Mouse (Mus musculus) testis, adult 2 months (tissue): Measurements from ENCODE around the gene Actr8. TPM values are rescaled to one million over a fixed set of nuclear protein-coding genes. Genes with fewer than 3 reads are reported as not detected.
A peak's percentile ranks its signal among the peaks of the same experiment; 100 is the strongest.

Experiments
- H3K27ac ChIP-seq: fragments of 200-500 bp; 2 replicates; pipeline ENCODE4 v1.5.1; 2012; ENCODE audit warnings: low read depth, low read length; ENCODE audit not compliant: control insufficient read depth, insufficient read depth
- H3K27me3 ChIP-seq: fragments of 200-500 bp; 2 replicates; pipeline ENCODE4 v1.6.1; 2012; ENCODE audit warnings: mild to moderate bottlenecking, low read length, moderate library complexity; ENCODE audit not compliant: control insufficient read depth, insufficient read depth
- H3K36me3 ChIP-seq: fragments of 200-500 bp; 2 replicates; pipeline ENCODE4 v1.6.1; 2012; ENCODE audit warnings: mild to moderate bottlenecking, low read length; ENCODE audit not compliant: control insufficient read depth, insufficient read depth
- H3K4me1 ChIP-seq: fragments of 200-500 bp; 2 replicates; pipeline ENCODE4 v1.6.1; 2012; ENCODE audit warnings: low read length; ENCODE audit not compliant: control insufficient read depth, insufficient read depth
- H3K4me3 ChIP-seq: fragments of 200-500 bp; 2 replicates; pipeline ENCODE4 v1.5.1; 2012; ENCODE audit warnings: low read depth, mild to moderate bottlenecking, low read length, moderate library complexity, mixed read lengths; ENCODE audit not compliant: control insufficient read depth
- CTCF ChIP-seq: fragments of 200-500 bp; IDR thresholded peaks from 2 replicates; pipeline ENCODE4 v1.5.1; 2012; ENCODE audit warnings: low read depth, mild to moderate bottlenecking, inconsistent platforms, low read length, moderate library complexity; ENCODE audit not compliant: control insufficient read depth, insufficient read depth, insufficient replicate concordance
- POLR2A ChIP-seq: fragments of 200-500 bp; IDR thresholded peaks from 2 replicates; pipeline ENCODE4 v1.6.1; 2012; ENCODE audit warnings: low read depth, mild to moderate bottlenecking, inconsistent platforms, low read length, moderate library complexity; ENCODE audit not compliant: control insufficient read depth
- polyA plus RNA-seq: library from polyadenylated mRNA; depleted of rRNA; stranded (reverse); fragments of >200 nt; gene quantifications from 2 replicates; pipeline ENCODE4 v1.2.3, GENCODE M21; 2012

Actr8 gene
- polyA plus RNA-seq, 1 experiment: 25.5 TPM

DNA sequence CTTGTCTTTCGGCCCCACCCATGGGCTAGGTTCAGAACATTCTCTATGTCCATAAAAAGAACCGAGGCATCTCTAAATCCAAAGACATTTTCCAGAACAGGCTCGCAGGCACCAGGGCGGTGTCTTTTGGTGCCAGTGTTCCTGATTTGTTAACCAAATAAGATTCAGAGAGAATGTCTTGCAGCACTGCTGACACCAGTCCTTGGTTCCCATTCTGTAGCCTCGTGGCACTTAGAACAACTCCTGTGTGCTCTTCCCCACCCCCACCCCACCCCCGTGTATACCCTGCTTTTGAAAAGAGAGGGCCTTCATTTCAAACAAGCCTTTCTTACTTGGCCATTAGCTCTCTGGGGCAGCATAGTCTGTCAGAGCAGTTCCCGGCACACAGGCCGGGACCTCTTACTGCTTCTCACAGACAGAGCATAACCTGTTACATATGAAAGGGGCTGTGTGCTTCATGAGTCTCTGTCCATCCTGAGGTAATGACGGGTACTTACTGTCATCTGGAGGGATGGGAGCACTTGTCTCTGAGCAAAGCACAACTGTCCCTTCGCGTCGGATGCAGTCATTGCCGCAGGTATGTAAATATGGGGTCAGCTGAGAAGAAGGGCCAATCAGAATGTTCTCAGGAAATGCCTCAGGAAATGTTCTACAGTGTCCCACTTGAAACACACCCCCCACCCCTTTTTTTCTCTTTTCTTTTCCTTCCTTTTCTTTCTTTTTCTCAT, 20.8 kb downstream of the Actr8 start:
- Histone ChIP-seq H3K27ac (no peak overlapping the region), H3K4me3 (no peak overlapping the region), H3K27me3 (no peaks in the 10 kb centered on the region), H3K4me1 (no peaks in the 10 kb centered on the region; the same call in 1 of the 2 replicates), H3K36me3 (peaks cover 2% of the 10 kb centered on the region)
- TF ChIP-seq POLR2A: no peak
- TF ChIP-seq CTCF: no peak

DNA sequence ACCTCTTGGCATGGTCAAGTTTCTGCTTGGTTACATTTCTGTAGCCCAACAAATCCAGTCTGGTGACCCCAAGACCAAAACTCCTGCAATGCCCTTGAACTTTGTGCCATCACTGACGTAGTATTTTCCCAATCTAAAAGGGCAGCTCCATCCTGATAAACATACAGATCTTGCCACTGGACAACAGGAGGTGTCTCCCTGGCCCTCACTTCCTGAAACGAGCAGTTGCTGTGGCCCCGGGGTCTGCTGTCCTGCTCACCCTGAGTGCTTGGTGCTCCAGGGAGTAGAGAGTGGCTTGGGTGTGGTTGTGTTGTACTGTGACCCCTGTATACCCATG, 21.3 kb downstream of the Actr8 start:
- Histone ChIP-seq H3K36me3 (peaks cover 2% of the 10 kb centered on the region), H3K27ac (no peak overlapping the region), H3K27me3 (no peaks in the 10 kb centered on the region), H3K4me3 (no peak overlapping the region), H3K4me1 (no peaks in the 10 kb centered on the region; the same call in 1 of the 2 replicates)
- TF ChIP-seq CTCF (no peak), POLR2A (no peak)

DNA sequence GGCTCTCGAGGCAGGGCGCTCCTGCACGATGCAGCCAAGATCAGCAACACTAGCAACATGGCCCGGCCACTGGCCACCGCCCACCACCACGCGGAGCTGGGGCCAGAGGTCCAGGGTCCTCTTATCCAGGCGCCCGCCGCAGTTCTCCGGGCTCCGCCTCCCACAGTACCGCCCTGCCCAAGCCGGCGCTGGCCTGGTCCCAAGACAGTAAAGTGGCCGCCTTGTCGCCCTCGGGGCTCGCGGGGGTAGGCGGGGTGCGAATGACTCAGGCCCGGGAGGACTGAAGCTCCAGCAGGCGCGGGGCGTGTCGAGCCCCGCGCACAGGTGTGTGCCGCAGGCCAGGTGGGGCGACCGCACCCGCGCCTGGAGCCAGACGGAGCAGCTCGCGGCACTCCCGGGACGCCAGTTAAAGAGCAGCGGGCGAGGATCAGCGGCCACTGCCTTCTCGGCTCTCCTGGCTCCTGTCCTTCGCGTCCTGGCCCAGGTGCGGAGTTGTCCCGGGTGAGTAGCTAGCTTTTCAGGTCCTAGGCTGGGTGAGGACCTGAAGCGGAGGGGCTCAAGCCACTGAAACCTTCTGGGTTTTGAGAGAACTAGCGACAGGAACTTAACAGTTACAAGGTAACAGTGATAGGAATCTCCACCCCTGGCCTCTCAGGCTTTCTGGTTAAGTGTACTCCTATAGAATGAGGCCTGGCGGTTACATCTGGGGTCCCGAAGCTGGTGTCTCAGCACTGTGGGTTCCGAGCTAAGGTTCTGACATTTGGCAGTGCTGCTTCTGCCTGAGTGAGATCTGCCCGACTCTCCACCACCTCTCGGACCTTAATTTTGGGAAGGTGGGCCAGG, 30.8 kb downstream of the Actr8 start, which contains the start of the genes Il17rb and Chdh:
TSS of gene Il17rb (minus strand) at position 164 of the 843 bp plus-strand sequence.
TSS of gene Chdh (plus strand) at position 291 of the 843 bp plus-strand sequence.
- no peak for TF ChIP-seq CTCF
- TF ChIP-seq POLR2A: peak; percentile 43; the same call in 1 of the 2 replicates
- no peaks in the 10 kb centered on the region for H3K36me3 ChIP-seq
- H3K4me1 ChIP-seq: peaks cover 15% of the 10 kb centered on the region
- H3K27ac ChIP-seq: peak within 1 kb of the TSS; percentile 57
- H3K27me3 ChIP-seq: no peaks in the 10 kb centered on the region
- peak within 1 kb of the TSS; percentile 85 for H3K4me3 ChIP-seq

DNA sequence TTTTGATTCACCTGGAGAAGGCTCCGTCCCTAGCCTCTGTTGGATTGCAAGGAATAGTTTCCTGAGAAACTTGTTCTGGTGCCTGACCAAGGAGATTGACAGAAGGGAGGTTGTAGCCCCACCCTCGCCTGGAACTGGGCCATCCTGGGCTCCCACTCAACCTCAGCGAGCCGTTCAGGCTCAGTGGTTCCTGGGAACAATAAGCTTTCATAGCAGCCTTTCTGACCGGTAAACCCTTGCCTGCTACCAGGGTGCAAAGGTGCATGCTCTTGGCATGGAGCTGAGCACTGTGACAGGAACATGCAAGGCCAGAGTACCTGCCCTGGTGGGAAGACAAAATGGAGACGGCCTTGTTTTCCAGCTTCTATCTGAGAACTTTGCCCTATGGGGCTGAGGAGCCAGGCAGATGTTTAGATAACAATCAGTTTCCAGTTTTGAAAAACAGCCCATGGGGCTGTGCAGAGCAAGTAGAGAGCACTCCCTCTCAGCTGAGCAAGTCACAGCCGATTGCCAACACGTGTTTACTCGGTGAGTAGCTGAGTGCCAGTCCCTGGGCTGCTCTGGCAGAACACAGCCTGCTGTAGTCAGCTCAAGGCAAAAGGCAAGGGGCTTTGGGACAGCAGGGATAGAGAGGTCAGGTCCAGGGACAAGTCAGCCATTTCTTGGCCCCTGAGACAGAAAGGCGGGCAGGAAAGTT, 31.9 kb downstream of the Actr8 start:
- Histone ChIP-seq H3K27me3 (no peaks in the 10 kb centered on the region), H3K4me1 (peaks cover 15% of the 10 kb centered on the region), H3K4me3 (peak overlapping the region; percentile 85), H3K27ac (peak overlapping the region; percentile 22; the same call in 1 of the 2 replicates), H3K36me3 (no peaks in the 10 kb centered on the region)
- TF ChIP-seq POLR2A: no peak
- TF ChIP-seq CTCF: no peak

DNA sequence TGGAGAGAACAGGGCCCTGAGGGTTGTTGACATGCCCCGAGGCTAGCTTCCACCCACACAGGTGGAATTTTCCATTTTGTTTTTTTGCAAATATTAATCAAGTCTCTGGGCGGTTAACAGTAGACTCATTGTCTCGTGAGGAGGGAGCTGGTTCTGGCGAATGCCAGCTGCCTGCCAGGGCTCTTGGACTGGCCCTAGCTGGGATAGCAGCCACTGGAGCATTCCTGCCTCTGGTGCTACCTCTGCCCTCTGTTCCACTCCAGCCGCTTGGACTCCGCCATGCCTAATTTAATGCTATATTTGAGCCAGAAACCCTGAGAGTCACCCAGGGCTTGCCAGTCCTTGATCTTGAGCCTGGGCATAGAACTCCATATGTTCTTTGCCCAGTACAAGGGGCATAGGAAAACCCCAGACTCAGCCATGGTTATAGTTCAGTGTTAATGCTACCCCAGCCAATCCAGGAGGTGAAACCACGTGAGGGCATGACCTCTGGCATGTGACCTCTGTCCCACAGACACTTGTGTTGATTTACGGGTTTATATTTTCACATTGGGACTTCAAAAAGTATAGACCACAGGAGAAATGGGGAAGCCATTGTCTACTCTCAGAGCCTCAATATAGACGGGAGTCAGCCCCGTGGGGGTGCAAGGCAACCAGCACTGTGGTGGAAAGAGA, 33.9 kb downstream of the Actr8 start:
- no peak for TF ChIP-seq POLR2A
- TF ChIP-seq CTCF: no peak

DNA sequence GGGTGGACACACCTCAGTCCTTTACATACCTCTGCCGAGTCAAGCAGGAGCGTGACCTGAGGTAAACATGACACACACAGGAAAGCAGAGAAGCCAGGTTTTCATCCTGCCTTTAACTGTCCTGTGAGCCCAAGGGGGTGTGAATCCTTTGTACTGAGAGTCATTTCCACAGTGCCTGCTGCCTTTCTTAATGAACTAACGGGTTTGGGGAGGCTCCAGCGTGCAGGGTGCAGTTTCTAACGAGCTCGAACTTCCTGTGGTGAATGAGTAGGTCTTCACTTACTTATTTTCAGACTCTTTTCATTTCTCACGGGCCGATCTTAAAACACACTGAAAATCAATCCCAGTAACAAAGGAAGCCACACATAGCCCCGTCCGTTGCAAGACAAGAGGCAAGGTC, 36.4 kb downstream of the Actr8 start:
- Histone ChIP-seq H3K27me3 (no peaks in the 10 kb centered on the region), H3K4me3 (no peak overlapping the region), H3K27ac (no peak overlapping the region), H3K4me1 (peaks cover 4% of the 10 kb centered on the region), H3K36me3 (no peaks in the 10 kb centered on the region)
- no peak for TF ChIP-seq CTCF
- TF ChIP-seq POLR2A: no peak

More for the DNA sequence above, 33.9 kb downstream of the Actr8 start:
- Histone ChIP-seq H3K36me3 (no peaks in the 10 kb centered on the region), H3K27me3 (no peaks in the 10 kb centered on the region), H3K4me1 (peaks cover 15% of the 10 kb centered on the region), H3K27ac (no peak overlapping the region), H3K4me3 (no peak overlapping the region)
